Mouse (Mus musculus): ENCODE measurements around the gene Cnn1. TPM values are rescaled to one million over a fixed set of nuclear protein-coding genes. Genes with fewer than 3 reads are reported as not detected.
"Not testable (repeated sequence)": the region's sequence is repeated elsewhere in the genome, so short reads cannot be mapped to it uniquely, and the experiment has no call there.

Gene Cnn1
- total RNA-seq, 2 experiments from 2014 or later = 1.4 to 12.9 TPM

GRCm38 (mm10) chr9:22075778-22076177 lies 23.2 kb upstream of the Cnn1 start:
- DNase-seq = not testable (repeated sequence)

DNA sequence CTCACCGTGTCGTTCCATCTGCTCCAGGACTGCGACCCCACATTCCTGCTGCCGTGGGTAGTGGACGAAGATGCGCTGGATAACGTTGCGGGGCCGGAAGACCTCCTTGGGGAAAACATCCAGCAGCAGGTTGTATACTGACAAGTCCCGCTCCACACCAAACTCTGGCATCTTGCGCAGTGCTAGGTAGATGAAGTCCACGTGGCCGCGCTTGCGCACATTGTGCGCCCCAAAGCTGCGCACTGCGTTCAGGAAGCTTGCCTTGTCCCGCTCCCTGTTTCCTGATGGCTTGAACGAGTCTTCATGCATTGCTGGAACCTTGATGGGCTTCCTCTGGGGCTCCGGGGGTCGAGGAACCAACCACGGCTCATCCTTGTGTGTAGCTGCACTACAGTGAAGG lies 22.8 kb upstream of the Cnn1 start:
- no peak for DNase-seq

- DNase-seq = no peak
Observed at GRCm38 (mm10) chr9:22084667-22085021, 14.4 kb upstream of the Cnn1 start.

GRCm38 (mm10) chr9:22085022-22085834 lies 13.8 kb upstream of the Cnn1 start, which contains the start of gene Ecsit:
Gene Ecsit, minus strand, starts transcription at chr9:22085438.
- DNase-seq = peak; percentile 92

GRCm38 (mm10) chr9:22086012-22086411 lies 13.0 kb upstream of the Cnn1 start:
- no peak for DNase-seq

DNA sequence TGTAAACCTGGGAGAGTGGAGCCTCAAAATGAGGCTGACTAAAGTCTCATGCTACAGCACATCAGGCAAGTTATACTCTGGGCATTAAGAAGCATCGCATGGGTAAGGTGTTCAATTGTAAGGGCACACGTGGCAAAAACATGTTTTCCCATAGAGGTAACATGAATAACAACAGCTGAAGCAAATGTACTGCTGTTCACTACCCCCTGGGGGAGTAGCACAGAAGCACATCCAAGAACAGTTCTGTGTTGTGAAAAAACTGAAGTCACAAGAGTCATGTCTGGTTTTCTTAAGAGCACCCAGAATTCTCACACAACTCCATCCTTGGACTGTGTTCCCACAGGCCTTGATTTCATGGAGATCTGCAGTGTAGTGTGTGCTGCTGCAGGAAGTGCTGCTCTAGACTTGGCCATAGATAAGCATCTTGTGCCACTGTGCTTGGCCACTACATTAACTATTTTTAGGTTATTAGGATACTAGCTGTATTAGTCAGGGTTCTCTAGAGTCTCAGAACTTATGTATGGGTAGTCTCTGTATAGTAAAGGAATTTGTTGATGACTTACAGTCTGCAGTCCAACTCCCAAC lies 11.9 kb upstream of the Cnn1 start:
- no peak for DNase-seq

DNA sequence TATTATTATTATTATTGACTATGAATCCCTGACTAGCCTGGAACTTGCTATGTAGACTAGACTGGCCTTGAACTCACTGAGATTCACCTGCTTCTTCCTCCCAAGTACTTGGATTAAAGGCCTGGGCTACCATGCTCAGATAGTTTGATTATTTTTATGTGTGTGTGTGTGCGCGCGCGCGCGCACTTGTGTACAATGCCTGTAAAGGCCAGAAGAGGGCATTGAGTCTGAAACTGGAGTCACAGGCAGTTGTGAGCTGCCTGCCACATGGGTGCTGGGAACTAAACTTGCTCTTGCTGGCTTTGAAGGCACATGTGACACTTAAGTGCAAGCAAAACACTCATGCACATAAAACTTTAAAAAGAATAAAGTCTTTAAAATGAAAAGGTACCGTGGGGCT lies 9.7 kb upstream of the Cnn1 start:
- no peak for DNase-seq

DNA sequence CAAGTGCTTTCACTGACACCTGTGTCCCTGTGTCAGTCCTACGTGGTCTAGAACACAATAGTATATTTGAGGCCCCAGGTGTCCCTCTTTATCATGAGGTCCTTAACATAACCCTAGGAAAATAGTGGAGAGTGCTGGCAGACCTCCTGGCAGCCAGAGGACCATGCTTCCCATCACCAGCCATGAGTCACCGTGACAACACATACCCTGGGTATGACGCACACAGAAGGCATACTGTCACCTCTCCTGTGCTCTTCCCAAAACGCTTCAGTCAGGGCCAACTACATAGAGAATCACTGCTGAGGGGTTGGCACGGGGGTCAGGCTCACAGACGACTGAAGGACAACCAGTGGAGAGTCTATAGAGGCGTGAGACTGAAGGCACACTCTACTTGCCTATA lies 9.0 kb upstream of the Cnn1 start:
- peak; percentile 51 for DNase-seq

- DNase-seq = no peak
Observed at GRCm38 (mm10) chr9:22092746-22093145, 6.3 kb upstream of the Cnn1 start.

DNA sequence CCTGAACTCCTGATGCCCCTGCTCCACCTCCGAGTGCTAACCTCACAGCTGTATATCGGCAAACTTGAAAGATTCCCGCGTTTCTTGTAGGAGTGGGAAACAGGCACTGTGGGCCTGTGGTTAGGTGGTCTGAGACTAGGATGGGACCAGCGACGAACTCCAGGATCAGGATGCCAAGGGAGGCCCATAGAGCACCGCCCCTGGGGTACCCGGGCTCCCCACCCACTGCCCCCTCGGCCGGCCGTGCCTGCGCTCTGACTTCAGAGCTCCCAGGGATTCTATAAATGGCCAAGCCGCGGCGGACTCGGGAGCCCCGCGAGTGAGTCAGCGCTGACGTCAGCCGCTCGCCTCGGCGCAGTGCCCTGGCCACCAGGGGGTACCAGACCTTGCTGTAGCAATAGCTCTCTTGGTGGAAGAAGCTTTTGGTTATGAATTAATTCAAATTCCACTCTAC lies 3.1 kb upstream of the Cnn1 start:
- peak; percentile 94 for DNase-seq

- no peak for DNase-seq
Observed at GRCm38 (mm10) chr9:22099922-22100321, 906 bp downstream of the Cnn1 start.

DNA sequence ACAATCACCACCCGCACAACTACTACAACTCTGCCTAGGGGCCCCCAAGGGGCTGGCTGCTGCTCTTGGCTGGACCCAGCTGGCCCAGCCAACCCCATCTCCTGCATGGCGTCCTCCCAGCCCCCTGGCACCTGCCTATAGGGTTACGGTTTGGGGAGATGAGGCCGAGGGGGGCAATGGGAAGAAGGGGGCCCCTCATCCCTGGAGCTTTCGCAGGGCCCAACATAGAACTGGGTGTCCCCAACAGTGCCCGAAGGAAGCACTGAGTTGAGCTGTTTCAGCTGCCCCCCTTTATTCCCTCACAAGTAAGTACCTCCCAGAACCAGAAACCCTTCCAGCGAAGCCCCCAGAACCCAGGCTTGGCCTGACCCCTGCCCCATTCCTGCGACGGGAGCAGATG lies 9.2 kb downstream of the Cnn1 start:
- DNase-seq = no peak

DNA sequence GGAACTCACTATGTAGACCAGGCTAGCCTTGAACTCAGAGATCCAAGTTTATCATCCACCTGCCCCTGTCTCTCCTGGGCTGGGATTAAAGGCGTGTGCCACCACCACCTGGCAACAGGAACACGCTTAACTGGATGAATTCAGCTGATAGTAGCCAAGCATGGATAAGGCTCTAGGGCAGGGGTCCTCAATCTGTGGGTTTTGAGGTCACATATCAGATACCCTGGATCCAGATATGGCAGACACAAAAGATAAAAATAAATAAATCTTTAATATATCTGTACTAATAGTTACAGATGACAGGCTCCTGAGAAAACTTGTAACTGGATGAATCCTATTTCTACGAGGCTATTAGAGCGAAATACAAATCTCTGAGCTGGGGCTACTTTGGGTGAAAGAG lies 16.6 kb downstream of the Cnn1 start:
- DNase-seq = no peak

DNA sequence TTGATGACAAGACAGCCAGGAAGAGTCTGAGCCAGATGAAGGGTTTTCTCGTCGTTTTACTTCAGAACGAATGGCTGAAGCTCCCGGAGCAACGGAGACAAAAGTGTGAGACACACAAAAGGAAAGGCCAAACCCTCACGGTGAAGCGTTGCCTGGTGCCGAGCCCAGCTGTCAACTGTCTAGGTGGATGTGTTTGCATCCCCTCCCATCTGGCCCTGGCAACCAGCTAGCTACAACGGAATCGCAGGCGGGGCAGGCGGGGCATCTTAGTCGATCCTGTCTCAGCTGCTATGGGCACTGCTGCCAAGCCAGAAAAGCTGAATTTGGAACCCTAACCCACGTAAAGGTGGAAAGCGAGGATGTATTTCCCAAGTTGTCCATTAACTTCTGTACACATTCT lies 17.1 kb downstream of the Cnn1 start:
- no peak for DNase-seq

DNA sequence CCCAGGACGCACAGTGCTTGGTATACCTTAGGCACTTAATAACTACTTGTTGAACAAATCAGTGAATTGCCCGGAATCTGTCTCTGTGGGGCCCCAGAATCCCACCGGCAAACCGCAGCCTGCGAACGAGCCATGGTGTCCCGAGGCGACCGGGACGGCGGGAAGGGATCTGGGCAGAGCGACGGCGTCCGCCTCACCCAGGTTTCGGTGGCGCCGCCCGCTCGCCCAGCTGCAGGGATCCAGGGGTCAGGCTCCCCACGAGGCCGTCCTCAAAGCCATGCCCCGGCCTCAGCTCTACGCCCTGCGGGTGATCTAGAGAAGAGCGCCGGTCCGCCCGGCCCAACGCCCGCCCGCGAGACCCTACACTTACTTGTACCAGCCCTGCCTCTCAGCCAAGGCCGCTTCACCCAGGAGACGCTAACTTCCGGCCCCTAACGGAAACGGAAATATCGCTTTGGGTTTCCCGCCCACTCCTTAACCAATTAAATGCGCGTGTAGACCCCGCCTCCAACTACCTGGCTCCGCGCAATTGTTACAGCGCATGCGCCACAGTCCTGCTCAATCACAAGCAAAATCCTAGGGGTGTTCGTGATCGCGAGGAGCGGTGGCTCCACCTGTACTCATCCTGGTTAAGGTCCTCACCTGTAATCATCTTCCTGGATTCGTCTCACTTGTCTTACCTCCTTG lies 17.9 kb downstream of the Cnn1 start, which contains the start of gene Elof1:
TSS of gene Elof1 (minus strand) at position 433 of the 687 bp plus-strand sequence.
- DNase-seq = peak; percentile 94

DNA sequence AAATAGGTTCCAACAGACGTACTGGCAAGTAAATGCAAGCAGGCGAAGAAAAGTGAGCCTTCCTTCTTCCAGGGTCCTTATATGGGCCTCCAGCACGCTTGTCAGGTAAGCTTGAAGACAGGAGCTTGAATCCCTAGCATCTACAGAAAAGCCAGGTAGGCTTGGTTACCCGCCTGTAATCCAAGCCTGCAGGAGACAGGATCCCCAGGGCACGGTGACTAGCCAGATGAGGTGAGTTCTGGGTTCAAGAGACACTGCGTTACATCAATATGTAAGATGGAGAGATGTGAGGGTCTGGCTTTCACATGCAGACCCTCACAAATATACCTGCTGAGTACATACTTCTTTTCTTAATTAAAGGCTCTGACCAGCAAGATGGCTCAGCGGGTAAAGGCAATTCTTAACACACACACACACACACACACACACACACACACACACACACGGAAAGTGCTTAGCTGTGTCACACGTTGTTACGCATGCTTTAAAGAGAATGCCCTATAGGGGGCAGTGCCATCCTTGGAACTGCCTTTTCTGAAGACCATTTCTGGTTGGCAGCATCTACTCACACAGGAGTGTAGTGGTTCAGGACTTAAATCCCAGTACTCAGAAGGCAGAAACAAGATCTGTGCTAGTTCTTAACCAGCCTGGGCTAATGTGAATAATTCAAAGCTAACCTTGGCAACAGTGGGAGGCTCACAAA lies 18.9 kb downstream of the Cnn1 start:
- DNase-seq = peak; percentile 71

DNA sequence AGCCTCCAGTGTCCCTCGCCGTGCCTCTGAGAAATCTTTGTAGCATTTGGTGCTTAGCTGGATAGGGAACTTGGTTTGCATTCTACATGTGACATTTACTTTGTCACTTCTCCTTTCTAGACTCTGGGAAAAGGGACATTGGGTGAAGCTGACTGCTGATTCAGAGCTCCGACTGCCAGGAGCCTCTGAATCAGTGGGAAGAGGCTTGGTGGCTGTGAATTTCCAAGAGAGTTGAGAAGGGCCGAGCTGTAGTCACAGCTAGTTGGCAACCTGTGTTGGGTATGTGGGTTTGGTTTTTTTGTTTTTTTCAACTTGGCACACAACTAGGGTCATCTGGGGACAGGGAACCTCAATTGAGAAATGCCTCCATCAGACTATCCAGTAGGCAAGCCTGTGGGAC lies 20.5 kb downstream of the Cnn1 start:
- peak; percentile 46 for DNase-seq

GRCm38 (mm10) chr9:22121545-22121944 lies 22.5 kb downstream of the Cnn1 start:
- DNase-seq = no peak

DNA sequence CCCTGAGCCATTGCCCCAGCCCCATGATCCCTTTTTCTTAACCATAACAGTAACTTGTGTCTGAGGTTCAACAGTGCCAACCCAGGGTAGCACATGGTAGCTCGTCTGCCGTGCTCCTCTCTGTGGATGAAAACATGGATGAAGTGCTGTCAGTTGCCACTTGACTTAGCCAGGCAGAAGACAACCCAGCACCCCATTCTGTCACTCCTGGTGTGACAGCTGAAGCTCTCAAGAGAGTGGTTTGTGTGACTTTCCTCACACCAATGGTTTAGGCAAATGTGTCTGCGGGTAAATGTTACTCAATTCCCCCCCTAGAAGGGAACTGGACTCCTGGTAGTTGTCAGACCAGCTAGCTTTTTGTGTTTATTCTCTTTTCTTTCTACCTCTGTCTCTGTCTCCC lies 23.0 kb downstream of the Cnn1 start:
- no peak for DNase-seq

- DNase-seq = no peak
Observed at GRCm38 (mm10) chr9:22123069-22123609, 24.1 kb downstream of the Cnn1 start.

DNA sequence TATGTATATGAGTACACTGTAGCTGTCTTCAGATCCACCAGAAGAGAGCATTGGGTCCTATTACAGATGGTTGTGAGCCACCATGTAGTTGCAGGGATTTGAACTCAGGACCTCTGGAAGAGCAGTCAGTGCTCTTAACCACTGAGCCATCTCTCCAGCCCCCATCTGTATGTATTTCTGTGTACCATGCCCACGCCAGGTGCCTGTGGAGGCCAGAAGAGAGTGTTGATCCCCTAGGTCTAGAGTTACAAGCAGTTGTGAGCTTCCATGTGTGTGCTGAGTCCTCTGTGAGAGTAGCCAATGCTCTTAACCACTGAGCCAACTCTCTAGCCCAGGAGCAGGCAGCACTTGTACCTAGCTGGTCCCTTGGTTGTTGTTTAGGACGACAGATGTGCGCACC lies 25.2 kb downstream of the Cnn1 start:
- no peak for DNase-seq
